Mouse (Mus musculus): ENCODE measurements around the gene Hspa5.
"Not testable (repeated sequence)": the region's sequence is repeated elsewhere in the genome, so short reads cannot be mapped to it uniquely, and the experiment has no call there.

Gene Hspa5

DNA sequence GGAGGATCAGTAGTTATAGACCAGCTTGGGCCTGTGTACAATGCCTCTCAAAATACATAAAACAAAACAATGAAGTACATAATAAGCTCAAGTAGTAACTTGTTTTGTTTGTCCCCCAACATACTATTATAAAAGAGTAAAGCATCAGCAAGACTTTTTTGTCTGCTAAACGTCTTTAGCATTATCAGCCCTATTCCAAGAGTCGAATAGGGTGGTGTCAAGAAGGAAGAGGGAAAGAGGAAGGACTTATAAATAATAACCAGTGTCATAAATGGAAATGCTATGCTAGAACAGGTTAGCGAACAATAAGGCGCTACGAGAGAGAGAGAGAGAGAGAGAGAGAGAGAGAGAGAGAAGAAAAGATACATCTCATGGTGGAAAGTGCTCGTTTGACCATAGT is 819 bp upstream of the Hspa5 start:
- DNase-seq (ENCODE audit: low read depth, low spot score), result no peak

DNA sequence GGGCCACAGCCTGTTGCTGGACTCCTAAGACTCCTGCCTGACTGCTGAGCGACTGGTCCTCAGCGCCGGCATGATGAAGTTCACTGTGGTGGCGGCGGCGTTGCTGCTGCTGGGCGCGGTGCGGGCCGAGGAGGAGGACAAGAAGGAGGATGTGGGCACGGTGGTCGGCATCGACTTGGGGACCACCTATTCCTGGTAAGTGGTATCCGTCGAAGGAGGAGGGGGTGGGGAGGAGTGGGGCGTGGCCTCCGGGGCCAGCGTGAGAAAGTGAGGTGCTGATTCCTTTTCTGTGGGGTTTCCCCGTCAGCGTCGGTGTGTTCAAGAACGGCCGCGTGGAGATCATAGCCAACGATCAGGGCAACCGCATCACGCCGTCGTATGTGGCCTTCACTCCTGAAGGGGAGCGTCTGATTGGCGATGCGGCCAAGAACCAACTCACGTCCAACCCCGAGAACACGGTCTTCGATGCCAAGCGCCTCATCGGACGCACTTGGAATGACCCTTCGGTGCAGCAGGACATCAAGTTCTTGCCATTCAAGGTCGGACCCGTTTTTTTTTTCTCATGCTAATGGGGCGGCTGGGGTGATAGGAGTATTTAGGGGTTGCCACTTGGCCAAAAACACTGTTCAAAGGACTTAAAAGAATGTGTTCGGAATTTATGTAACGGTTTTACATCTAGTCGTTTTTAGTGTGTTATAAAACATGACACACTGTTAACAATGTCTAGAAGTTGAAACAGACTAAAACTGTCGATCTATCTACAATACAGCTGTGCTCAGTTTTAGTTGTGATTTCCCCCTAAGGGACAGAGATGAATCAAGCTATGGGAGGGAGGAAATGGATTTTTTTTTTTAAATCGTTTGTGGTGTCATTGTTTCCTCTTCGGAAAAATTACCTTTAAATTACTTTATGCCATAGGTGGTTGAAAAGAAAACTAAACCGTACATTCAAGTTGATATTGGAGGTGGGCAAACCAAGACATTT is 774 bp downstream of the Hspa5 start:
- DNase-seq (ENCODE audit: low read depth, low spot score), result peak; percentile 46

DNA sequence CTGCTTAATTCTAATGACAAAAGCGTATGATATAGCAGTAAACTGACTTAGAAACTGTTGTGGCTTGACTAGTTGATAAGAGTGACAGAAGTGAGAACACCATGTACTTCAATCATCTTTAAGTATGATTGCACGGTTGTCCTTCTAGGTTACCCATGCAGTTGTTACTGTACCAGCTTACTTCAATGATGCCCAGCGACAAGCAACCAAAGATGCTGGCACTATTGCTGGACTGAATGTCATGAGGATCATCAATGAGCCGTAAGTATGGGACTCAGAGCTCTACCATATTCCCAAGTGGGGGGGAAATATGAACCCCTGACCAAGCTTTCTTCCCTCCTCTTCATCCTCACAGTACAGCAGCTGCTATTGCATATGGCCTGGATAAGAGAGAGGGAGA is 1.9 kb downstream of the Hspa5 start:
- DNase-seq (ENCODE audit: low read depth, low spot score), result no peak

DNA sequence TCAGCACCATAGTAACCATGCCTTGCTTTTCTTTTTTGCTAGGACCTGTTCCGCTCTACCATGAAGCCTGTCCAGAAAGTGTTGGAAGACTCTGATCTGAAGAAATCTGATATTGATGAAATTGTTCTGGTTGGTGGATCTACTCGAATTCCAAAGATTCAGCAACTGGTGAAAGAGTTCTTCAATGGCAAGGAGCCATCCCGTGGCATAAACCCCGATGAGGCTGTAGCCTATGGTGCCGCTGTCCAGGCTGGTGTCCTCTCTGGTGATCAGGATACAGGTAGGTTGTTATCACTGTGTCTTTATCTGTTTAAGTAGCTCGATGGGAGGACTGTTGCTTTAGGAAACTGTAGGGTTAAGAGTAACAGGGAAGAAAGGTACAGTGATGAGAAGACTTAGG is 2.7 kb downstream of the Hspa5 start:
- no peak for DNase-seq (ENCODE audit: low read depth, low spot score)

DNA sequence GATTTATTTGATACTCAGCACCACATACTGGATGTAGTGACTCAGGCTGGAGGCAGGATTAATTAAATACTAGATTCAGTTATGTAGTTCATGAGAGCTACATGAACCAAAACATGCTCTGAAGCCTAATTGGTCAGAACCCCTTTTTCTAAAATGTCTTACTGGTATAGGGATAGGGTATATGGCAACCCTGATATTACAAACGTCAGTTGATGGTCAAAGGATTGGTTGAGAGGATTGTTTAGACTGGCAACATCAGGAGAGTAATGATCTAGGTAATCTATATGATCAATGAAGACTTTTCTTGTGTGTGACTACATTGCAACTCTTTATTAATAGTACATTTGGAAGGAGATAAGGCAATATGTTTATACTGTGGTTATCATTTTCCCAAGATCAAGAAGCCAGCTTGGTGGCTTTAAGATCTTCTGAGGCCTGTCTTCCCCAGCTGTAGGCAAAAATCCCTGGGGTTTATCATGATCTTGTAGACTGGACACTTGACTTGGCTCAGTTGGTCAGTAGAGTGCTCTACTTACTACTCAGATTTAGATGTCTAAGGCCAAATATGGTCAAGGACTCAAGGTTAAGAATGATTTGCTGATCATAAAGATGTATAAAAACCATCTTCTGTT is 5.6 kb downstream of the Hspa5 start:
- DNase-seq (ENCODE audit: low read depth, low spot score), result no peak

DNA sequence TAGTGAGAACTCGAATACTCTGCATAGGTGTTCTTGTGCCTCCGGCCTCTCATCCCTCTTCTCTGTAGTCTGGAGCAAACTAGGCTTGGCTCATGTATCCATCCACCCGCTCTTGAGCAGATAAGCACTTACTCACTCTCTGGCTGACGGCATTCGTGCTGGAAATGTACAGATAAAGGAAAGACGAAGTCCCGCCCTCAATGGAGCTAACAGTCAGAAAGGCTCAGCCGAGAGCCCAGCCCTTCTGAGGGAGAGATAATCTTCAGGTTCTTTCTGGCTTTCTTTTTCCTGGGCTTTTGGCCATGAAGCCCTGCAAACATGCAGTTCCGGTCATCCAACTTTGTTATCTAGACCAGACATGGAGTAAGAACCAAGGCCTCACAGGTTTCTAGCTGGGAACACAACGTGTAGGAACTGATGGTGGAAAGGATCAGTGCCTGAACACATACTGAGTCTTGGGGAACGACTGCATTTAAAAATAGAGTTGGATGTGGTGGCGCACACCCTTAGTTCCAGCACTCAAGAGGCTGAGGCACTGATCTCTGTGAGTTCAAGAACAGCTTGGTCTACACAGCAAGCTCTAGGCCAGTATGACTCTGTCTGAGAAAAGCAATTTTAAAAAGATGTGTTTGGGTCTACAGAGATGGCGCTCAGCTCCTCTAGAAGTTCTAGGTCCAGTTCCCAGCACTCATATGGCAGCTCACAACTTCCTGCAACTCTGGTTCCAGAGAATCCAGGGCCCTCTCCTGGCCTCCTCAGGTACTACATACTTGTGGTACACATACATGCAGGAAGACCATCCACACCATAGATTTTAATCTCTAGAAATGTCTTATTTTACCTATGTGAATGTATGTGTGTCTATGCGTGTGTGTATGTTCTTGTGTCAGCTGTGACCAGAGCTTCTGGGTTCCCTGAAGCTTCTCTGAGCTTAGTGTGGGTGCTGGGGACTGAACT is 11.6 kb downstream of the Hspa5 start:
- no peak for DNase-seq (ENCODE audit: low read depth, low spot score)

DNA sequence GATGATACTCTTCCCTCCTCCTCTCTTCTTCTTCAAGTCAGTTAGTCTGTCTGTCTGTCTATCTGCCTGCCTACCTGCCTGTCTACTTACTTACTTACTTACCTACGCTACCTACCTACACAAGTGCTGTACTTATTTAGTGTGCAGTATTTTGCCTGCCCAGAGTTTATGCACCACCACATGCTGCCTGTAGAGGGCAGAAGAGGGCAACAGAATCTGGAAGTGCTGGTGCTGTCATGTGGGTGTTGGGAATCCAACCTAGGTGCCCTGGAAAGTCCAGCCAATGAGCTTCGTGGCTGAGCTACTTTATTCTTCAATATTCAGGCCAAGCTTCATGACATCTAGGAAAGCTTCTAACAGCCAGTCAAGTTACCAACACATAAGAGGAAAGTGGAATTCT is 12.3 kb downstream of the Hspa5 start:
- DNase-seq (ENCODE audit: low read depth, low spot score), result peak; percentile 48

DNA sequence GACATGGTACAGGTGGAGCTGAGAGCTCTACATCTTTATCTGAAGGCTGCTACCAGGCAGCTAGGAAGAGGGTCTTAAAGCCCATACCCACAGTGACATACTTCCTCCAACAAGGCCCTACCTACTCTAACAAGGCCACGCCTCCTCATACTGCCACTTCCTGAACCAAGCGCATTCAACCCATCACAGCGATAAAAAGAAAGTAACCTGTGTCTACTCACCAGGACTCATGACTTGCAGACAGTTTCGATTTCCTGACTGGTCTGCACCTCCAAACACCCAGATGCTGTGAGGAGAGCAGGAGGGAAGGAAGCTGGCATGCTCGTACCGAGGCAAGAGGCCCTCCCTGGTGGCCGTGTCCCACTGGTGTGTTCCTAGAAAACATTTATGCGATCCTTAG is 18.5 kb downstream of the Hspa5 start:
- no peak for DNase-seq (ENCODE audit: low read depth, low spot score)

DNA sequence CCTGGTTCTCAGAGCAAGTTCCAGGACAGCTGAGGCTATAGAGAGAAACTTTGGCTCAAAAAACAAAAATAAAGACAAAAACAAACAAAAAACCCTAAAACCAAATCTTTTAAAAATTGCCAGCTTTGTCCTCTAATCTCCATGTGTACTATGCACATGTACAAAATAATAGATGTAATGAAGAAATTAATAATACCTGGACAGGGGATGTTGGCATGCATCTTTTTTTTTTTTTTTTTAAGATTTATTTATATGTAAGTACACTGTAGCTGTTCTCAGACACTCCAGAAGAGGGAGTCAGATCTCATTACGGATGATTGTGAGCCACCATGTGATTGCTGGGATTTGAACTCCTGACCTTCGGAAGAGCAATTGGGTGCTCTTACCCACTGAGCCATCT is 20.8 kb downstream of the Hspa5 start:
- DNase-seq (ENCODE audit: low read depth, low spot score), result not testable (repeated sequence)

DNA sequence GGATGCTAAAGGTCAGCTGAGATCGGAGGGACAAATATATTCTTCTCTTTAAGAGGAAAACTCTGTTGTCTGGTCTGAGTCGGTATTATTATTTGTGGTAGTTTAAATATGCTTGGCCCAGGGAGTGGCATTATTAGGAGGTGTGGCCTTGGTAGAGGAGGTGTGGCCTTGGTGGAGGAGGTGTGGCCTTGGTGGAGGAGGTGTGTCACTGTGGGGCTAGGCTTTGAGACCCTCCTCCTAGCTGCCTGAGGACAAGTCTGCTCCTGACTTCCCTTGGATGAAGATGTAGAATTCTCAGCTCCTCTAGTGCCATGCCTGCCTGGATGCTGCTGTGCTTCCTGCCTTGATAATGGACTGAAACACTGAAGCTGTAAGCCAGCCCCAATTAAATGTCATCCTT is 22.7 kb downstream of the Hspa5 start:
- DNase-seq (ENCODE audit: low read depth, low spot score), result no peak

DNA sequence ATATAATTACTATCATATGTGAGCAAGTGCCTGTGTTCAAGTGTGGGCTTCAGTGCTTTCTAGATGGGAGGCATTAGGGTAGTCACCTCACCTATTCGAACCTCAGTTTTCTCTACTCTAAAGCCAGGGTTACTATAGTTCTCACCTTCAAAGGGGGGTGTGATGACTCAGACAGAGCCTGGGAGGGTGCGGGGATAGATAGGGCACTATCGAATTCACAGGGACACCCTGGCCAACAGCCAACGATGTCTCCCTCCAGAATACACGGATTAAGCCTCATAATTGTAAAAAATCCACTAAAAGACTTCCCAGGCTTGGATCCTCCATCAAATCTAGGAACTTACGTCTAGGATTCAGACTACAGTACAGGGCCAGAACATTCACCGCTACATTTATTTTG is 23.7 kb downstream of the Hspa5 start:
- DNase-seq (ENCODE audit: low read depth, low spot score), result no peak

DNA sequence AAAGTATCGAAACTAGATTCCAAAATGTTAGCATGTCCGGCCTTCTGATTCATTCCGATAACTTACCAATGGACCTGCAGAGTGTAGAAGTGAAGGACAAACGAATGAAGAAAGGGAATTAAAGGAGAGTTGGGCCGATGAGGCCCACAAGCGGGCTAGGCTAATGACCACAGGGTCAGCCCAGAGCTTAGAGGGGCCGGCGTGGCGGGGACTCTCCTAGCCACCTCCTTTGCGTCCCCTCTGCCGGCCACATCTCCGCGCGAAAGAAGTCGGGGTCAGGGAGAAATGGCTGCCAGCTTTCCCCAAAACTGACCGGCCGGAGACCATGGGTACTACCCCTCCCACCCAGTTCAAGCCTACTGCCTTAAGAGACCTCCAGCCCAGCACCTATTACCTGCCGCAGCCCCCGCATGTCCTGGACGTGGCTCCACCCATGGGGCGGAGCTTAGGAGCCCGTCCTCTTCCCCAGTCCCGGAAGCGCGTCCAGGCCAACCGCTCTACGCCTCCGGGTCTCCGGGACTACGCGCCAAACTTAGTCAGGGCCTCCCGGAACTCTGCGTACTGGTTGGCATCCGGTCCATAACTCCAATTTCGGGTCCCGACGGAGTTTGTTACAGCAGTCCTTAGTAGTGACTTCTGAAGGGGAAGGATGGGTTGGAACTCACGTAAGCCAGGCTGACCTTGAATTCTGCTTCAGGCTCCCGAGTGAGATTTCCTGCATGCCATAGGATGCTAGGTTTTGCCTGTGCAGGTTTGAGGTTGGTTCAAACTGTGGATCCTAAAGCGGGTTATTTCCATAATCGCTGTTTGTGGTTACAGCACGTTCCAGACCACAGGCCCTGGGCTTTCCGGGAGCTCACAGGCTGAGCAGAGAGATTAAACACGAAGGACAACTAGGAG is 27.8 kb downstream of the Hspa5 start, which contains the start of gene Rabepk:
TSS of gene Rabepk (minus strand) at position 556 of the 900 bp plus-strand sequence.
- peak; percentile 82 for DNase-seq (ENCODE audit: low read depth, low spot score)

DNA sequence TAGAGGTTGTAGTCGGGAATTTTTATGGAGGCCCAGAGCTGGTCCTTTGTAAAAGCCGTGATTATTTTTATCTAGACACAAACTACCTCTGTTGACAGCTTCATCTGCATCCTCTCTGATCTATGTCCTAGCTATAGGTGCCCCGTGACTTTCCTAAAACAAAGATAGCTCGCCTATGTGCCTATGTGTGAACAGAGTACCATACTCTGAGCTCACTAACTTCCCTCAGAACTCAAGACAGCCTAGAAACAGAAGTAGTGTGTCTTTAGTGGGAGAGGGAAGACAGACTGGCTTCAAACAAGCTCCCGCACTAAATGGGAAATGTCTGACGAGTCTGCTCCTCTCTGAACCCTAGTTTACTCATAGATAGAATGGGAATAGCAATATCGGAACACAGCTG is 28.6 kb downstream of the Hspa5 start:
- DNase-seq (ENCODE audit: low read depth, low spot score), result no peak

DNA sequence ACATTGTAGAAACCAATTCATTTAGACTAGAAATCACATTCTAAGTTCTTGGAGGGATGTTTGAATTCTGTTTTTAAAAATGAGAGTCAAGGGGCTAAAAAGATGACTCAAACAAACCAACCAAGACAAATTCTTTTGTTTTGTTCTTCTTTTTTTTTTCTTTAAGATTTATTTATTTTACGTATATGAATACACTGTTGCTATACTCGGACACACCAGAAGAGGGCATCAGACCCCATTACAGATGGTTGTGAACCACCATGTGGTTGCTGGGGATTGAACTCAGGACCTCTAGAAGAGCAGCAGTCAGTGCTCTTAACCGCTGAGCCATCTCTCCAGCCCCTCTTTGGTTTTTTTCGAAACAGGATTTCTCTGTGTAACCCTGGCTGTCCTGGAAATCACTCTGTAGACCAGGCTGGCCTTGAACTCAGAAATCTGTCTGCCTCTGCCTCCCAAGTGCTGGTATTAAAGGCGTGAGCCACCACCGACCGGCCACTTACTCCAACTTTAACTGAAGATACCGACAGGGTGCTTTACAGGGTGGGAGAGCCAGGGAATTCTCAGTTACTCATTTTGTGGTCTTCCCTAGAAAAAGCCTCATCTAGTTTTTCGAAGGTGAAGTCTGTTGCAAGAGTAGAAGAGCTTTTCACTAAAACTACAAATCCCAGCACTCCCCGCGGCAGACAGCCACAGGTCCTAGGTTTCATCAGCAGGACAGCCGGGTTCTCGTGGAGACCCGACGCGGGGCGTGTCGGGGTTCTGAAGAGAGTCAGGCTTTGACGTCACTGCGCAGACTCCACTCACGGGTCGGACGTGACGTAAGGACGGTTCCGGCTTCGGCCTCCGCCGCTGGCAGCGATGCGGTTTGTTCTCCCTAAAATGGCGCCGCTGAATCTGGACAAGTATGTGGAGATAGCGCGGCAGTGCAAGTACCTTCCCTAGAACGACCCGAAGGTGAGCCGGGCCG is 30.0 kb downstream of the Hspa5 start:
- peak; percentile 99 for DNase-seq (ENCODE audit: low read depth, low spot score)

DNA sequence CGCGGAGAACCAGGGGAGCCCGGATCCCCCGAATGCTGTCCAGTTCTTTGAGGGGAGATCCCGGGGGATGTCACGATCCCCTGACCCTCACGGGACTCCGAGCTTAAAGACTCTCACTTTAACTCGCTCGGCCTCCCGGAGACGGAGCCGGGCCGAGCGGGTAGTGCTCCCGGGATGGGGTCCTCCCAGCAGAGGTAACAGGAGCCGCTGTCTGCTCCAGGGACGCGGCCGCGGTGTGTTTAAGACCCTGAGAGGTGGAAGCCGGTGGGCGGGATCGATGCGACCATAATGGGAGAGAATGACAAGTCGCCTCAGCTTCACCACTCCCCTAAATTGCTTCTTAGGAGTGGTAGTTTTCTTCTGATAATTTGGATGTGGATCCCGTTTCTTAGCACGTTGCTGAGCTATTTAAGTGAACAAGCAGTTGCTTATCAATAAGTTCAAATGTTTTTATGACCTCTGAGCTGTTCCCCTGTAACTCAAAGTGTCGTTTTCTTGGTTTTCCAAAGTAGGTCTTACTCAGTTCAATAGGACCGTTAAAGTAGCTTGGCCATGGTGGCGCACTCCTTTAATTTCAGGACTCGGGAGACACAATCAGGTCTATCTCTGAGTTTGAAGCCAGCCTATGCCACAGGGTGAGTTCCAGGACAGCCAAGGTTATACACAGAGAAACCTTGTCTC is 30.9 kb downstream of the Hspa5 start:
- DNase-seq (ENCODE audit: low read depth, low spot score), result not testable (repeated sequence)

DNA sequence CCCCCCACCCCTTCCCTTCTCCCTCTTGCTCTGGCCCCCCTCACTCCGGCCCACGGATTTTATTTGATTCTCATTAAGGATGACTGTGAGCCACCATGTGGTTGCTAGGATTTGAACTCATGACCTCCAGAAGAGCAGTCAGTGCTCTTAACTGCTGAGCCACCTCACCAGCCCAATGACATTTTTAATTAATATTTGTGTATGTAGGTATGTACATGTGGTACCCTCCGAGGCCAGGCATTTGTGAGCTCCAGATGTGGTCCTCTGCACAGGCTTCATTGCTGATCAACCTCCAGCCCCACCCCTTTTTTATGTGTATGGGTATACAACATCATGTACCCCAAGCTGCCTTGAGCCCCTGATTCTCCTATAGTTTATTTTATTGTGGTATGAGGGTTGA is 32.0 kb downstream of the Hspa5 start:
- DNase-seq (ENCODE audit: low read depth, low spot score), result no peak

DNA sequence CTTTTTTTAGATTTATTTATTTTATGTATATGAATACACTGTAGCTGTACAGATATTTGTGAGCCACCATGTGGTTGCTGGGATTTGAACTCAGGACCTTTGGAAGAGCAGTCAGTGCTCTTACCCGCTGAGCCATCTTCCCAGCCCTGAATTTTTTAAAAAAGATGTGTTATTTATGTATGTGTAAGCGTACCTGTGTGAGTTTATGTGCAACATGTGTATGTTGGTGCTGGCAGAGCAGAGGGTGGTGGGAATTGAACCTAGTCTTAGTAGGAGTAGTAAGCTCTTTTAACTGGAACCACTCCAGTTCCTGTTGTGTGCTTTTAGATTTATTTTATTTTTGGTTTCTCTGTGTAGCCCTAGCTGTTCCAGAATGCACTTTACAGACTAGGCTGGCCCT is 32.4 kb downstream of the Hspa5 start:
- DNase-seq (ENCODE audit: low read depth, low spot score), result no peak

DNA sequence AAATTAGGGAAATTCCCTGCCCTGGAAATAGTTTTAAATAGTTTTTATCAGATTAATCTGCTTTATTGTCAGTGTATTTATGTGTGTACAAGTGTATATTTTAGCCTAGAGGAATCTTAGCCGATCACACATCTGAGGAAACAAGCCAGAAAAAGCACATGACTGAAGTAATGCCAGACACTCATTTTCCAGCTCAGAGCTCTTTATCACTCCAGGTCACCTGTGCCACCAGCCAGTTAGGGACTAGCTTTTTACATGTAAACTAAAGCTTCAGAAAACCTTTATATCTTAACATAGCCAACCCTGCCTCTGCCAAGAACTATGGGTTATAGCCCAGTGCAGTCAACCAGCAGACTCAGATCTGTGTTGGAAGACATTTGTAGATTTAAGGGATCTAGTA is 33.0 kb downstream of the Hspa5 start:
- DNase-seq (ENCODE audit: low read depth, low spot score), result no peak

DNA sequence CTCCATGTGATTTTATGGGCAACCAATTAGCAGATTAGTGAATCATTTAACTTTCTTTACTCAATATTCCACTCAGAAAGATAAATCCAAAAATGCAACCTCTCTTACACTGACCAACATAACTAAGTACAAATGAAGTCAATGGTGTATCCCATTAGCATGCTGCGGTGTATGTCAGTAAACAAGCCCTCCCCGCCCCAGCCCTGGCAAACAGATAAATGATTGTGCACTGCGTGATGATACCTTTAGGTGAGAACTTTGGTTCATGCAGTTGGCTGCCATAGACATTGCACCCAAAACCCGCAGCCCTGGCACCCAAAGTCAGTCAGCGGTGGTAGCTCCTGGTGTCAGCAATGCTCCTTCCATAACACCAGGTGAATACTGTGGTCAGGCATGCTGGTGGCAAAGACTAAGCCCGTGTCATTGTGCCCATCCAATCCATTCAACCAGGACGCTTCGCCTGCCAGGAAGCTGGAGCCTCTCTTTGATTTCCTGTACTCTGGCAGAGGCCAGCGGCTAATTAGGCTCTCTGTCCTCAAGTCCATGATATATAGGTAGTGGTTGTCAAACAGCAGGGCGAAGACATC is 33.7 kb downstream of the Hspa5 start:
- DNase-seq (ENCODE audit: low read depth, low spot score), result no peak

Data from forelimb bud, embryonic 11.5 days (tissue).